Mouse (Mus musculus): ENCODE measurements at regions not wholly inside any gene's neighbourhood (a gene's known extent, or its start where the extent isn't known, plus 50 kb on each side); places are given as distances from the start of the nearest gene placed in this dataset.

DNA sequence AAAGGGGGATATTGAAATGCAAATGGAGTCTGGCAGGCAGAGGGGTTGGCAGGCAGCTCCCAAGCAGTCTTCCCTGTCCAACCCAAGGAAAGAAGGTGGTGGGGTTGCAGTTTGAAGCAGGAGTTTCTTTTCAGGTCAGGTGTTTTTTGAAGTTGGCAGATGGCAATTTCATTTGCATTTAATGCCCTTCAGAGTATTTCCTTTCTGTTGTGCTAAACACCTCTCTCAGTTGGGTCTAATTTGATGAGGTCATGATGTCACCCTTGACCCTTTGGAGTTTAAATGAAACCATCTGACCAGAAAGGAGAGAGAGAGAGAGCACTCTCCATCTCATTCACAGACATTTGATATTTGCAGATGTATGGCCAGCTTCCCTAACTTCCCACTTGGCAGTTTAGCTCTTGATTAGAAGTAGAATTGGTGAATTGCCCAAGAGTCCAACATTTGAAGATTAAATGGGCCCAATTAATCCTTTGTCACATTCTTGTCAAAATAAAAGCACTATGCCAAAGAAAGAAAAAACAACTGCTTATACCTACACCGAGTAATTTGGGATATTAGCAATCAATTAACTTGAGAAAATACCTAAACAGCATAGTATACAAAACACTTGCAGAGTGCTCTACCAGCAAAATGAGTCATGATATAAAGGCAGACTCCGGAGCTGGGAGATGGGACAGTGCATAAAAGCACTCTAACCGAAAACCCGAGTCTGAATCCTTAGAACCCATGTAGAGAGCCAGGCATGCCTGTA lies 111.8 kb upstream of the Rab11fip2 start:
- in situ Hi-C loops (cut with MboI; ENCODE audit: low pct_unique_long_range_greater_than_20kb in 1 of 2, low sequenced_read_pairs in 2 of 2, unreplicated experiment in 1 of 2), result no loop called here

DNA sequence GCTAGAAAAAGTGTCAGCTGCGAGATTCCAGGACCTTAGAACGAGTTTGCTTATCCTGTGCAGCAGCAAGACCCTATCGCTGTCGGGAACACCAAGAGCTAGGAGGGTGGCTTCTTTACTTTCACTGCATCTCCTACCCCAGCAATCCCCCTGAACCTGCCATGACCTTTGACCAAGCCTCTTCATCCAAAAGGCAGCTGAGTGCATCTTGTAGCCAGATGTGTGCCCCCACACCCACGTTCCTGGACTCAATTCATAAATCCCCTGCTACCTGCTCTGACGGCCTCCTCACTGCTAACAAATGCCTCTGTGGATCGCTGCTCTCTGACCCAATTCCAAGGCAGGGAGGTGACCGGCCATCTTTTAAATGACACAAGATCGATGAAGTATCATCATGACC lies 107.7 kb upstream of the Rab11fip2 start:
- in situ Hi-C loops (cut with MboI; ENCODE audit: low pct_unique_long_range_greater_than_20kb in 1 of 2, low sequenced_read_pairs in 2 of 2, unreplicated experiment in 1 of 2), result no loop called here

DNA sequence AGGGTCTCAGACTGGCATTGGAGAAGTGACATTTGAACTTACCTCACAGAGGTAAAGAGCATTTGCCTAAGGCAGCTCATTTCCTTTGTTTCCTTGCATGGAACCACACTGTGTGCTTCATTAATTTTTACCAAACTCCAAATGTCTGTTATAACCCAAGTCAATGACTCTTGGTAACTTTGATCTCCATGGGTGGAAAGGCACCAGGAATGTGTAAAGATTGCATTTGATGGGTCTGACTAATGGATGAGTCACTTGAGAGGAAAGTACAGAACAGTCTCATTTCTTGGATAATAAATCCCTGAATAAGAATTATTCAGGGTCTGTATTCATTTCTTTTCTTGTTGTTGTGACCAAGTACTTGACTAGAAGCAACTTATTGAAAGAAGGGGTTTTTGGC lies 97.3 kb upstream of the Rab11fip2 start:
- in situ Hi-C loops (cut with MboI; ENCODE audit: low pct_unique_long_range_greater_than_20kb in 1 of 2, low sequenced_read_pairs in 2 of 2, unreplicated experiment in 1 of 2), result no loop called here

DNA sequence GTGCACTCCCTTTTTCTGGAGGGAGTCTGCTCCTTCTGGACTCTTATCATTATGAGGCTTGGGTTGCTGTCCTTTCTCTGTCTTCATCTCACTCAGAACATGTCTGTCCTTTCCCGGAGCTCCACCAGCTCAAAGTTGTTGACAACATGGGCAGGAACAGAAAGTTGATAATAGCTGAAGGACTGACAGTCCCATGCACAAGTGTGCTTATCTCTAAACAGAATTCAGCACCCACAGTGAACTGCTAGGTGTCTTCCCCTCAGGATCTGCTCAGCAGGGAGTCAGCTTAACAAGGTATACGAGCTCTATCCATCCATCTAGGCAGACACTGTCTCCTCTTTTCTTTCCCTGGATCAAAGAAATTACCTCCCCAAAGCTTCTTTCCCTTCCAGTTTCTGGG lies 89.2 kb upstream of the Rab11fip2 start:
- in situ Hi-C loops (cut with MboI; ENCODE audit: low pct_unique_long_range_greater_than_20kb in 1 of 2, low sequenced_read_pairs in 2 of 2, unreplicated experiment in 1 of 2), result no loop called here

DNA sequence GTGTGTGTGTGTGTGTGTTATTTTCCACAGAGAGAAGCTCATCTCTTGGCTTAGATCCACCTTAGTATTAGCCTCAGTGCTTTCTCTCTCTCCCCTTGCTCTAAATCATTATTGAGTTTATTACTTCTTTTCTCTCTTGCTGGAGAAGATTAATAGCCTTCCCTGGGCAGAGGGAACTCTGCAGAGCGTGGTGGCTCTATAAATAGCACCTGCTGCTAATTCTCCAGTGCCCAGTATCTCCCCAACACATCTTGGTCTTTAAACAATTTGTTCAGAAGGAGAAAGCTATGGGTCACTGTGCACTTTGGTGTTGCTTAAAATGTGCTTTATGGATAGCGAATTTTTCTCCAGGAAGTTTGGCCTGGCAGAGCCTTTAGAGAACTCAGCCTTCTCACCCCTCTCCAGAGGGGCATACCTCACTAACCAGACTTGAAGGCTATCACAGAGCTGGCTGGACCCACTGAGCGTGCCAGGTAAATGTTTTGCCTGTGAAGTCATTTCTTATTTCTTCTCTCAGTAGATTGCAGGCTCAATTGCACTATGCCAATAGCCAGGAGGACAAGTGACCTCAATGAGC lies 86.8 kb upstream of the Rab11fip2 start:
- in situ Hi-C loops (cut with MboI; ENCODE audit: low pct_unique_long_range_greater_than_20kb in 1 of 2, low sequenced_read_pairs in 2 of 2, unreplicated experiment in 1 of 2), result no loop called here

DNA sequence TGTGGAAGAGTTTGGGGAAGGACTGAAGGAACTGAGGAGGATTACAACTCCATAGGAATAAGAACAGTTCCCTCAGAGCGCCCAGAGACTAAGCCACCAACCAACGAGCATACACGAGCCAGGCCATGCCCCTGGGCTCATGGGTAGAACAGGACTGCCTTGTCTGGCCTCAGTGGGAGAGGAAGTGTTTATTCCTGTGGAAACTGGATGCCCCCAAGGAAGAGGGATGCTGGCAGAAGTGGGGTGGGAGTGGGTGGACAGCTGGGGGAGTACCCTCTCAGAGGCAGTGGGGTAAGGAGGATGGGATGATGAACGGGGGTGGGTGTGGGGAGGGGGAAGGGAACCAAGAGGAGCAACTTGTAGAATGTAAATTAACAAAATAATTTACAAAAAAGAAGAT lies 86.3 kb upstream of the Rab11fip2 start:
- in situ Hi-C loops (cut with MboI; ENCODE audit: low pct_unique_long_range_greater_than_20kb in 1 of 2, low sequenced_read_pairs in 2 of 2, unreplicated experiment in 1 of 2), result no loop called here

DNA sequence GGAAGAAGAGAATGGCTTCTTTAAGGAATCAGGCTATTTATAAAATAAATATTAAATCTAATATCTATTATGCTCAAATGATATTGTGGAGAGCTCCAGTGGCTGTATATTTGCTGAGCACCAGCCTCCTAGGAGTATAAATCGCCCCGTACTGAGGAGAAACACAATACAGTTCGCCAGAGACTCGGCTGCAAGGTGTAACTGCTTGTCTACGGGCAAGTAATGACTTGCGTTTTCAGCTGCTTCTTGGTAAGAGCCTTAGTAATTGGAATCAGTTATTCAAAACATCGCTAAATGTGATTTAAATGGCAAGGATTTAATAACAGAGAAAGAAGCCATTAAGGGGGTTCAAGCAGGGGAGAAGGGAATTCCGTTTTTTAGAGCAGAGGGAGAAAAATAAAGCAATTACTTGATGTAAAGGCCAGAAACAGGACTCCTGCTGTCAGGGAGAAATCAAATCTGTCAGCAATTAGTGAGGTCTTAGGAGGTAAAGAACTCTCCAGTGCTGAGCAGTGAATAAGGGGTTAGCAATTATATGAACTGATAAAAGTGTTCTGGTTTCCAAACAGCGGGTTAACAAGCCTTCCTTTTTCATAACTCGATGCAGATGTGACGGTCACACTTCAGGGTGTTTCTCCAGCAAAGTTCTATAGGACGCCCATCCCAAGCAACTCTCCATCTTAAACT lies 72.3 kb upstream of the Rab11fip2 start:
- in situ Hi-C loops (cut with MboI; ENCODE audit: low pct_unique_long_range_greater_than_20kb in 1 of 2, low sequenced_read_pairs in 2 of 2, unreplicated experiment in 1 of 2), result no loop called here

DNA sequence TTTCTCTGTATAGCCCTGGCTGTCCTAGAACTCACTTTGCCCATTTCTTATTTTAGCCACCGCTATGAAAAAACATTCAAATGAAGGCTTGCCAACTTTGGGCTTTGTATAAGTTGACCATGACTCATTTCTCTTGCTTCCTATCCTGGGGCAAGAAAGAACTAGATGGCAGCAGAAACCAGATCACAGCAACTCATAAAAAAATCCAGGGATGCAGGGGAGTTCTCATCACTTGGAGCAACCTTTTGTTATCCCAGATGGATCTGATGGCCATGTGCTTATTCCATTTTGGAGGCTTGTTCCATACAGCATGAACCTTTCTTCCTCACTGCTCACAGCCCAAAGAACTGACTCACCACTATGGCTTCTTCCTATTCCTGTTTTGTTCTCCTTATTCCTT lies 52.1 kb upstream of the Rab11fip2 start:
- in situ Hi-C loops (cut with MboI; ENCODE audit: low pct_unique_long_range_greater_than_20kb in 1 of 2, low sequenced_read_pairs in 2 of 2, unreplicated experiment in 1 of 2), result no loop called here
